Mouse (Mus musculus) layer of hippocampus, postnatal 10 days (tissue): ENCODE results near the gene Slc35b1. TPM values are rescaled to one million over a fixed set of nuclear protein-coding genes. Genes with fewer than 3 reads are reported as not detected.
"Not testable (repeated sequence)": the region's sequence is repeated elsewhere in the genome, so short reads cannot be mapped to it uniquely, and the experiment has no call there.

Experiments
- DNase-seq, 2 experiments: peaks; one replicate each; pipeline ENCODE4 v3.0.0; 2021; ENCODE audit warnings: low spot score in 2 of 2
- total RNA-seq, 2 experiments: library from RNA; stranded (reverse); gene quantifications; 2 replicates each; pipeline ENCODE4 v1.2.3; 2021

The Slc35b1 gene
- total RNA-seq, 2 experiments from 2014 or later = 75.0 to 81.6 TPM

DNA sequence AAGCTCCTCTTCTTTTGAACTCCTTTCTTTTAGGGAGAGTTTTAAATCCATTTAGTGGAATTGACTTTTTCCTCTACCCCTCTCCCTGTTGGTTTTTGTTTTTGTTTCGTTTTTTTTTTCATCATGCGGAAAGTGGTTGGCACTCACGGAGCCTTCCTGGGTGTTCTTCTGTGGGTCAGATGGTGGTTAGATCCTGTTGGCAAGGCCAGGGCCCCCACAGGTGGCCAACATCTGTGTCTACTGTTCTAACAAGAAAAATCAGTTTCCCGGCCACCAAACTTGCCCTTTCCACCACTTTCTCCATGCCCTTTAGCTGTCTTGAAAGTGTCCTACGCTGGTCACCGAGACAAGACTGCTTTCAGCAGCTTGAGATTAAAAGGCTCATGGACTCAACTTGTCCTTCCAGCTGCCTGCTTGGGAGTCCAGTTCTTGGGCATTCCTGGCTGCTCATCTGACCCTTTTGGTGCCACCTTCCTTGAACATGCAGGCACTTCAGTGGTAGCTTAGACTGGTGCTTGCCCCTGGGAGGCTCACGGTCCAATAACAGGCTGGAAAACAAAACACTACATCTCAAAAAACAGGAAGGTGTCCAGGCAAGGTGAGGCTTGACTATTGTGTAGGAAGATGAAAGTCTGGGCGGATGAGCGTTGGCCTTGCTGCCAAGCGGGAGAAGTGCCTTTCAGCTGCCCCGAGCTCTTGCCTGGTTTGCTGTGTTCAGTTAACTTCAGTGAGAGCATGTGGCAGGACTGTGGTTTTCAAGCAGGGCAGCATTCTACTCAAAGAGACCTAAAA lies 8.4 kb downstream of the Slc35b1 start:
- no peak for DNase-seq

DNA sequence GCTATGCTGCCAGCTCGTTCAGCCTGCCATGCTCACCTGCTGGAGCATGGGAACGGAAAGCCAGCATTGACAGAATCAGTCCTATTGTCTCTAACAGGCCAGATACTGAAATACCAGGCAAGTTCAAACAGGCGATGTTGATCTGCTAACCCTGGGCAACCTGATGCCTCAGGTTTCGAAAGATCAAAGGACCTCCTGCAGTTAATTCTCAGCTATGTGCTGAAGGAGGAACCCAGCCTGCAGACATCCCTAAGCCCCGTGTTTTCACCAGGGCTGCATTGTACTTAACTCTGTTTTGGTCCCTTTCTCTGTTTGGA lies 9.0 kb downstream of the Slc35b1 start:
- no peak for DNase-seq

DNA sequence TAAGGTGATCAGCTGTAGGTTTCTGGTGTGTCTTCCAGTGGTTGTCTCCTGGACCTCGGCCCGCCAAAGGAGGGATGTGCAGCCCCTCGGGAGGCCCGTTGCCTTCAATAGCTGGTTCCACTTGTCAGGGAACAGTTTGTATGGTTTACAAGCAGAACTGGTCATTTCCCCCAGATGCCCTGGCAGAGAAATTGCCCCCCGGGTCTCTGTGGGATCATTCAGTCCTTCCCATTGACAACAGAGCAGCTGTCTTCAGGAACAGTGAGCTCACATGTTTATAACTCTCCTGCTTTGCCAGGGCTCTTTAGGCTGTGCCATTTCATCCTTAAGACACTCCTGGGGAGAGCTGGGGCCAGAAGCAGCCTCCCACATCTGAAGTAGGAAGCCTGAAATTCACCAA lies 9.6 kb downstream of the Slc35b1 start:
- no peak for DNase-seq

DNA sequence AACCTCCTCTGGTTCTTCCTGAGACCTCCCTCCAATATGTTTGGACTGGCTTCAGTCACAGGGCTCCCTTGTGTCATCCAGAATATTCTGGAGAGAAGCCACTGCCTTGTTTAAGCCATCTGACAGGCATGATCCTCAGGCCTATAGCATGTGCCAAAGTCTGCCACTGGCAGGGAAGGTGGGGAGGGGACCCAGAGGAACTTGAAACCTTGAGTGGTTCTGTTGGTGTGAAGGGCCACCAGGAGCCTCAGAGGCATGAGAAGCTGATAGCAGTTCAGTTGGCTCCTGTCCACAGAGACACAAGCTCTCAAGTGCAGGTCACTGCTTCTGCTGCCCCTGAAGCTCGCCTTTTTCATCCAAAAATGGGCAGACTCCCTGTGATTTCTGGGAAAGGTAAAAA lies 12.1 kb downstream of the Slc35b1 start:
- DNase-seq = no peak

DNA sequence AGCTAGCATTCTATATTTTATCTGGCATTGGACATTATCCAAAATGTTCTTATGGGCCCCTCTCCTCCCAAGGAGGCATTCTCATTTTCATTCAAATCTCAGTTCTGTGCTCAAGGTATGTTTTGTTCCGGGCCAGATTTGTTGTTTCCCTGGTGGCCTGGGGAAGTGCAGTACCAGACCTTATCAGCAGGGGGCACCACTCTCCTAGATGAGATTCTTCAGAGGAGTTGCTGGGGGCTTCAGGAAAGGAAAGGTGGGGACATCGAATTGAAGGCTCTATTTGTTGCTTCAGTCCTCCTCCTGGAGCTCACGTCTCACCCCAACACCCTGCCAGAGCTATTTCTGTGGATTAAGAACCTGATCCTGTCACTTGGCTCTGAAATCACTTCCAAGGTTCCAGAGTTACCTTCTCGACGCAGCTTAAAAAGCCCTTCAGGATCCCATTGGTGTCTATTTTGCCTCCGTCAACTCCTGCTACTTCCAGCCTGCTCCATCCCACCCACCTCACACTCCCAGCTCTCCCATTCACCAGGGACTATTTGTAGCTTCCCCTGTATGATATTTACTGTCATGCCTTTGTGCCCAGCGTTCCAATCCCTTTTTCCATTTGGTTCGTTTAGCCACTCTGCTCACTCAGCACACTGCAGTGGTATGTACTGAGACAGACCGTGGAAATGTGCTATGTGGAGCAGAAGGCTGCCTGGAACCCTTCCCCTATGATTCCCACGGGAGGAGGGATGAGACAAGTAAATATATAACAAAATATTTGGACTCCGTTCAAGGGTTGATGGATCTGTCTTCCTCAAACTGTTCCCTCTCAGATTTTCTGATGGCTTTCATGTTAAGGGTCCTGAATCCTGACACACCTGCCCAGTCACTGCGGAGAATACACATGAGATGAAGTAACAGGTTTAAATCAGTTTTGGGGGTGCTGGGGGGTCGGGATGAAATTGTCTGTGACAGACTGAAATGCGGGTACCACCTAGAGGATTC lies 13.6 kb downstream of the Slc35b1 start:
- DNase-seq = peak; percentile 89 to 90

DNA sequence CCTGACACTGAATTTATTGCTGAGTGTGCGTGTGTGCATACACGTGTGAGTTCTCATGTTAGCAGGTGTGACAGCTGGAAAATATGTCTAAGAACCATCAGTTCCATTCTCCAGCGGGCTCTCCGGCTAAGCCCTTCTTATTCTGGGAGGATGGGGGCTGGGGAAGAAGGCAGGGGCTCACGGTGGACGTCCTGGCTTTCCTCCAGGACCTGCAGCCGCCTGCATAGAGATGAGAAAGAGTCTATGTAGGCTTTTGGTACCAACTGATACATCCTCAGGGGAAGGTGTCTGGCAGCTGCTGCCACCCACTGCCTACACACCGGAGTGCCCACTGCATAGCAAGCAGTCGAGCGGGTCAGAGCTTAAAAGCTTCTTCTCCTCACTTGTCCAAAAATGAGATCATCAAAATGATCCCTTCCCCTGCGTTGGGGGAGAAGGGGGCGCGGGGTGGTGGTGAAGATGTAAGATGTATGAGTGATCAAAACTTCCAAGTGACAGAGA lies 15.1 kb downstream of the Slc35b1 start:
- no peak for DNase-seq

DNA sequence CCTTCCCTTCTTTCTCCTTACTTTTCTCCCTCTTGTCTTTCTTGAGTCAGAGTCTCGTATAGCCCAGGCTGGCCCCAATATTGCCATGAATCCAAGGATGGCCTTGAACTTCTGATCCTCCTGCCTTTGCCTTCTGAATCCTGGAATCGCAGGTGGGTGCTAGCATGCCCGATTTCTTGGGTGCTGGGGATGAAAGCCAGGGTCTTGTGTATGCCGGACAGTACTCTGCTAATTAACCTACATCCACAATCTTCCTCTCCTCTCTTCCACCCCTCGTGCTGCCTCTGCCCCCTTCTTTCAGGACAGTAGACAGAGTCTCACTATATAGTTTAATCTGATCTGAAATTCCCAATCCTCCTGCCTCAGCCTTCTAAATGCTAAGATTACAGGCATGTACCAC lies 17.1 kb downstream of the Slc35b1 start:
- no peak for DNase-seq

DNA sequence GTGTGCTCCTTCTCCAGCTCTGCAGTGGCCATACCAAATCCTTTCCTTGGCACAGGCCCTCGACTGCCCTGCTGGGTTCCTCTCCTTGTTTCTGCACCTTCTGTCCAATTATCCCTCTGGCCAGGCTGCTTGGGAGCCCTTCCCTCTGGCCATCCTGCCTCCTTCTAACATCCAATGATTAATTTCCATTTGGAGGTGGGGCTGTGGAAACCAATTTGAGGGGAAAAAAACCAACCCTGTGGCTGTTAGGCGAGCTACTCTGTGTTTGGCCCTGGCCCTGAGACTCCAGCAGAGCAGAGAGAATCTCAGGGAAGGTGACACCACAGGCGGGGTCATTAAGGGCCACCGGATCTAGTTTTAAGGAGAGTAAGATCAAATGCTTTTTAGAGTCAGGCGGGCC lies 17.7 kb downstream of the Slc35b1 start:
- DNase-seq = no peak

DNA sequence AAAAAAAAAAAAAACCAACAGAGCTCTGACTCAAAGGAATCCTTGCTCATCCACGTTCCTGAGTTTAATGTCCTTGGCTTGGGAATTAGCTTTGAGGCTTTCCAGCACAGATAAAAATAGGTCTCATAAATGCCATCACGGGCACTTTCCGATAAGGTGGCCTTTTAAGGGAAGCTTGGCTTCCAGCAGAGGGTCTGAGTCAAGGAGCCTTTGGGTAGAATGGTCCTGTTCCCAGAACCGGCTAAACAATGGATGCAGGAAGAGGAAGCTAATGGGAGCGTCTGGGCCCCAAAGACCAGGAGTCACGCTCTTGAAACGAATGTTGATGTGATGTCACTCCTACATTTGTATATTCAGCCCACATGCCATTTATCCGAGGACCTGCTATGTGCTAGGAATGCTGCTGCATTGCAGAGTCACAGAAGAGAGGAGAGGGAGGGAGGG lies 18.2 kb downstream of the Slc35b1 start:
- no peak for DNase-seq

DNA sequence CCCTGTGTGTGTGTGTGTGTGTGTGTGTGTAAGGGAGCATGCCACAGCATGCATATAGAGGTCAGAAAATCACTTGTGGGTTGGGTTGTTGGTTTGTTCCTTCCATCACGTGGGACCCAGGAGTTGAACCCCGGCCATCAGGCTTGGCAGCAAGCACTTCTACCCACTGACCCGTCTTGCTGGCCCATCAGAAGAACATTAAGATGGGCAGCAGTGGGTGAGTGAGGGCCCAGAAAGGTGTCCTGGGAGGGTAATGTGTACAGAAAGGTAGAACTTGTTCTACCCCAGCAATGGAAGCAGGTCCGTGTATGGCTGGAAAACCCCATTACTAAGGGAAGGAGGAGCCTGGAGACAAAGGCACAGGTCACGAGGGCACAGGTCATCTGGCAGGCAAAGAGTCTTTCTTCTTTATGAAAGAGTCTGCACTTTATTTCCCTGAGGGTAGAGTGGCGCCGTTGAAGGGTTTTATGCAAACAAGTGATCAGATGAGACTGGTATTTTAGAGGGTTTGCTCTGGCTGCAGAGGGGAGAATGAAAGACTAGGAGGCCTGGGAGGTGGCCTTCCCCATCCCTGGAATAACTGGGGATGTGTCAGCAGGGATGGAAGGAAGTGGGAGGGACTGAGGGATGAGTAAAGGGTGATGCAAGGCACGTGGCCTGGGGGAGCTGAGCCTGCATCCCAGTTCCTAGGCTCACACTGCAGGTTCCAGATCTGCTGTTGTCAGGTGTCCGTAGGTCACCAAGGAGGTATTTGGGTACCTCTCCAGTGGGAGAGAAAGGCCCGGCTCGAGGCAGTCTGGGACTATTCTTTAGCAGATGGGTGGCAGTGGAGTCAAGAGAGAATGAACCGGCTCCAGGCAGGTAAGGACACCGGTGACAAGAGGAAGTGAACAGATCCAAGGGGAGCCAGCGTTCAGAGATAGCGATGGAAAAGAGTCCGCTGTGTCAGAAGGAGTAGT lies 19.2 kb downstream of the Slc35b1 start:
- DNase-seq = no peak

DNA sequence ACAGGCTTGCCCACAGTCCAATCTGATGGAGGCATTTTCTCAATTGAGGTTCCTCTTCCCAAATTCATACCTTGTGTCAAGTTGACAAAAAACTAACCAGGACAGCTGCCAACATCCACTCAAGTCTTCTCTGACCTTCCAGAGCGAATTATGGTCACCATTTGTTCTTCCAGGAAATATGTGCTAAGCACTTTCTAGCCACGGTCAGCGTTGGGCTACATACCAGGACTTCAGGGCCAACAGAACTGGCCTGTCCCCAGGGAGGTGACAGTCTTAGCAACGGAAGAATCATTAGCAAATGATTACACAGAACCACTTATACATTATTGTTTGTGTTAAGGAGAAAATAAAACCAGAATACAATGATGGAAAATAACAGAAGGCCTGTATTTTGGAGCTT lies 21.3 kb downstream of the Slc35b1 start:
- DNase-seq = no peak

DNA sequence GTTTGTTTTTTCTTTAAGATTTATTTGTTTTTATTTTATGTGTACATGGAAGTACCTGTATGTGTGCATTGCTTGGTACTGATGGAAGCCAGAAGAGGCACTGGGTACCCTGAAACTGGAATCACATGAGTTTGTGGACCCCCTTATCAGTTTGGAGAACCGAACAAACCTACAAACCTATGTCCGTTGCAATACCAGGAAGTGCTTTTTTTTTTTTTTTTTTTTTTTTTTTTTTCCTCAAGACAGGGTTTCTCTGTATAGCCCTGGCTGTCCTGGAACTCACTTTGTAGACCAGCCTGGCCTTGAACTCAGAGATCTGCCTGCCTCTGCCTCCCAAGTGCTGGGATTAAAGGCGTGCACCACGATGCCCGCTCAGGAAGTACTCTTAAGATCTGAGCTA lies 21.9 kb downstream of the Slc35b1 start:
- not testable (repeated sequence) for DNase-seq

DNA sequence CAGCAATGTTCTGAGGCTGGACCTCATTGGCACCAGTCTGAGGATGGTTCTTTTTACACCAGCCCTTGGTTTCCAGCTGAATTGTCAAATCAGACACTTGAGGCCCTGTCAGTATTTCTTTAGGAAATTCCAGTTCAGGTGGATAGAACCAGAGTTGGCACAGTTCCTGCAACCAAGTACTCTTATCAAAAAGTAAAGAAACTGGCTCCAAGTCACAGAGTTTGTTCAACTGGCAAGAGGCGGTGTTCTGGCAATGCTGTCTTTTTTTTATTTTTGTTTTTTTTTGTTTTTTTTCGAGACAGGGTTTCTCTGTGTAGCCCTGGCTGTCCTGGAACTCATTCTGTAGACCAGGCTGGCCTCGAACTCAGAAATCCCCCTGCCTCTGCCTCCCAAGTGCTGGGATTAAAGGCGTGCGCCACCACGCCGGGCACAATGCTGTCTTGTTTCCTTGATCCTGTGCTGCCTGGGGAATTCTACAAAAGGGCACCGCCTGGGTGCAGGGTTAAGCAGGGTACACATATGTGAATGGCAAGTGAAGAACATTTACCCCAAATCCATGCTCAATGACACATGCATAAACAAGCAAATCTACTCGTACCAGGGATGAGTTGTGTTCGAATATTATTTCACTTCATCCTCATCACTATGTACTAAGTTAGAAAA lies 25.1 kb downstream of the Slc35b1 start:
- no peak for DNase-seq

DNA sequence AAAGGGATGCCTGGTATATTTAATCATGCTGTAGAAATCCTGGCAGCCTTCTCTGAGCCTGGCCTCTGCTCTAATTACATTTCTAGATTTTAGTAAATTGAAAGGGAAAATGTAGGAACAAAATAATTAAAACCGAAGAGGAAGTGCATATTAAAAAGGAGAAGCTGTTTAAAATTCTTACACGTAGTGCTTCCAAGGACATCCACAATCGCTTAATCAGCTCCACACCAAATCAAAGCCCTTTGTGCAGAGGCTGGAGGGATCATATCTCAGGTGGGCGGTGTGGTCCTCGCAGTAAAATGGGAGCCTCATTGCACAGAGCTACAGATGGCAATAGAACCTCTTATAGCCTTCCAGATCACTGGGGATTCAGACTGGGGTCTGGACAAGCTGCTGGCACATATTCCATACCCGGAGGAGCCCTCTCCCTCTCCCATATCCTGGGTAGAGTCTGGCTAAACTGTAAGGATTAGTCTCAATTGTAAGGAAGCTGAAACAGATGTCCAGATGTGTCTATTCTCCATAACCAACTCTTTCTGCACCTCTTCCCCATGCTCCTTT lies 27.0 kb downstream of the Slc35b1 start:
- no peak for DNase-seq

DNA sequence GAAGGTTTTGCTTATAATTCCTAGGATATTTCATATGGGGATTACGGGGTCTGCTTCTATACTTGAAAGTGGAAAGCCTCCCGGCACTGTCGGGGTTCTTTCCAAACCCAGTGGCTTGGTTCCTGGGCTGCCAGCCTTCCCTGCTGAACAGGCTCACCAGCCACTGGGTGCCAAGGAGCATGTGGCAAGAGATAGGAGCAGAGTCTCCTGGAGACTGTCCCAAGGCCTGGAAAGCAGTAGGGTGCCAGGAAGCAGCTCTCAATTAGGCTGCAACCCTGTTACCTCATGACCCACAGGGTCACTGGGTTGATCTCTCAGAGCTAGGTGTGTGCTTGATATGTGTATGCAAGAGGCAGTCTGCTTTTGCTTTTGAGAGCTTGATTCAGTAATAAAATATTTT lies 28.1 kb downstream of the Slc35b1 start:
- DNase-seq = no peak

DNA sequence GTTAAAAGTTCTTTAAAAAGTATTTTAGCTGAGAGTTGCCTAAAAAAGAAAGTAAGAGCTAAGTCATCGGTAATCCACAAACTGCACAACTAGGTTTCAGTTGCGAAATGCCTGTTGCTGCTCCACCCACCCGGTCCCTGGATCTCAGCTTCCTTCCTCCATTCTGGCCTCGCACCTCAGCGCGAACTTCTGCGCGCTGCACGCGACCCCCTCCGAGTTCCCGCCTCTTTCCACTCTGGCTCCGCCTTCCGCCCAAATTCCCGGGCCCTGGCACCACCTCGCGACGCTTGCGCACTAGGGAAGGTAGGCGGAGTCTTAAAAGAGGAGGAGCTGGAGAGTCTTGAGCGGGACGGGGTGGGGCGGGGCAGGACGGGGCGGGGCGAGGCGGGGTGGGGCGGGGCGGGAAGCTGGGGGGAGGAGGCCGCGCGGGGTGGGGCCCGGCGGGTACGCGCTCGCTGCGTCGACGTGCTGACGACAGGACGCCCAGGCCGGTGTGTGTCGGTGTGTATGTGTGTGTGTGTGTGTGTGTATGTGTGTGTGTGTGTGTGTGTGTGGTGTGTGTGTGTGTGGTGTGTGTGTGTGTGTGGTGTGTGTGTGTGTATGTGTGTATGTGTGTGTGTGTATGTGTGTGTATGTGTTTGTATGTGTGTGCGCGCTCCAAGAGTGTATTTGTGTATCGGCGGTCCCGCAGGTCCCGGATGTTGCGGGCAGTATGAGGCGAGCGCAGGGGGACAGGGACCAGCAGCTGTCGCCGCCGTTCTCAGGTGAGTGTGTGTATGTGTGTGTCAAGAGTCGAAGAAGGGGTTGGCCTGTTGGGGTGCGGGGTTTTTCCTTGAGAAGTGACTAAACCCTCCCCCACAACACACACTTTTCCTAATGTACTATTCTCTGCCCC lies 29.4 kb downstream of the Slc35b1 start, which contains the start of gene Spop:
Gene Spop, plus strand, starts transcription at position 440 of the 895 bp plus-strand sequence.
- peak; percentile 87 to 91 for DNase-seq

DNA sequence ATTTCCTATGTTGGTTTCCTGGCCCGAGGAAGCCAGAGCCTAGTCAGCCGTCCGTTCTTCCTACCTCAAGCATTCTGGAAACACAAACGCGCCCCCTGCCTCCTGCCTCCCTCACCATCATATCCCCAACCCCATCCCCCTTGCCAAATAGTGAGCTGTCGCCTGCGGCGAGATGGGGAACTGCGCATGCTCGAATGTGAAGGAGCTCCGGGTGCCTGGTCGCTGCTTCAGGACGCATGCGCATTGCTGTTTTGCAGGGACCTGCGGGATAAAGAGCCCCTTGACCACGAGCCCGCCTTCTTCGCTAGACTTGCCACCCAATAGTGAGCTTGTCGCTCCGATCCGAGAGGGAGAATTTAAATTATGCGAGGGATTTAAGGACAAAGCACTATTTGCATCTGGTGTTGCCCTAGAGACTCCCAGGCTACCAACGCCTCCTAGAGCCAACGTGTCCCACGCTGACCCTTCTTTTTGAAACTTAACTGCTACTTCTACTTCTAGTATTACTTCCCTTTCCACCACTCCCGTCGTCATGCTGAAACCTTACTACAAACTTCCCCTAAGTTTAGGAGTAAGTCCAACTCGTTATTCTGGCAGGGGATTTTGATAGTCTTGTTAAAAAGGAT lies 30.2 kb downstream of the Slc35b1 start:
- peak; percentile 95 to 96 for DNase-seq

DNA sequence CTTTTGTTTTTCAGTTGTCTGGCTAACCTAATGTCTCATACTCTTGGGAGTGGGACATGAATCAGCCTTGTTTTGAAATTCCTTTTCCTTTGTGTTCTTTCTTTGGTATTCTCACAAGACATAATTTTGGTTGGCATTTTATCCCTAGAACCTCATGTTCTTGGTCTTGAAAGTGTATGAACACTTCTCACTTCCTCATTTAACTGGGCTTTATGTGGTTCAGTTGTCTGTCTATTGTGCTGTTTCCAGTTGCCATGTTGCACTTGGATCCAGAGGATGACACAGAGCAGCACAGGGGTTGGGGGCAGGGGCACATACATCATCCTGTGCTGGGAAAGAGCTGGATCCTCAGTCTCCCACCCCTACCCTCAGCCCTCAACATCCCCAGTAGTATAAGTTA lies 31.4 kb downstream of the Slc35b1 start:
- no peak for DNase-seq
